Mouse (Mus musculus) lung, postnatal 4 days (tissue): ENCODE measurements around the gene Adck1.
"Not testable (repeated sequence)": the region's sequence is repeated elsewhere in the genome, so short reads cannot be mapped to it uniquely, and the experiment has no call there.

Source experiments
- DNase-seq, 2 experiments: peaks; one replicate each; pipeline ENCODE4 v3.0.0; 2021

Adck1 gene

DNA sequence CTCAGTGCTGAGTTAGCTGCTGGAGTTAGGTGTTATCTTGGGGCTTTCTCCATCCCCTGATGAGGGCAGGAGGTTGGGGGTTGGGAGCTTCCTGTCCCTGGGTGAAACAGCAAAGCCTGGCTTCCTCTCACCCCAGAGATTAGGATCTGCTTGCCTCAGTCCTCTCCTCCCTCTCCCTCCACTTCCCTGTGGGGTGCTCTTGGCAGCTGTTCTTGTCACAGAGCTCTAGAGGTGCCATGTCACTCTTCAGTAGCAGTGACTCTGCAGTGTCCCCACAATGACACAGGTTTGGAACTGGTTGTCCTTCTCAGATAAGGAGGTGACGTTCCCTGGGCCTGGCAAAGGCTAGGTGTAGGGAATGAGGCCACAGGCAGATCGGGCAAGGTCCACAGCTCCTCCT is 68.4 kb downstream of the Adck1 start:
- DNase-seq = no peak

DNA sequence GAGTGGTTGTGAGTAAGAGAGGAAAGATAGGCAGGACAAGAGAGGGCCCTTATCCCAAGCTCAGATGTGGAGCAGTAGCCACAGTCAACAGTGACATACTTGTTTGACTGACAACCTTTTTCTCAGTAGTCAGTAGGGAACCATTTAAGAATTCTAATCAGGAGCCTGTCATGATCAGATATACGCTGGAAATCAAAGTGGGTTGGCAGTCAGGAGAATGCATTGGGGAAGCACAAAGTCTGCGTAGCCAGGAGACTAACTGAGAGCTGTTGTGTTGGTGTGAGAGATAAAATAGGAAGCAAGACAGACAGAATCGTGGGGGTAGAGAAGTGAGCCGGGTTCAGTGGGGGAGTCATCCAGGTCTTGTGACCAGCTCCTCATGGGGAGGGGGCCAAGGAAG is 71.9 kb downstream of the Adck1 start:
- no peak for DNase-seq

DNA sequence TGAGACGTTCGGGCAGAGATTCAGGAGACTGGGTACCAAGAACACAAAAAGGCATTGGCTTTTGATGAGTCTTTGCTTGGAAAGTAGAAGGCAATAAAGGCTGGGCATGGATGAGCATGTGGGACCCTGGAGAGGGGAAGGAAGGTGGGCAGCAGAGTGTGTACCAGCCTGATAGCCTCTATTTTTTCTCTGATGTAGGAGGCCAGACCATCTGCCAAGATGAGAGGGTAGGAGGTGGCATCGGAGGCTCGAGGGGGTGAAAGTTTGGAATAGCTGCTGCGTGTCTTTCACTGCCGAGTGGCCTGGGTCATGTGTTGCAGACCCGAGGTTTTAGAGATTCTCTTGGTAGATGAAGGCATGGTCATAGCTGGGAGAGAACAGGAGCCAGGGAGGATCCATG is 72.8 kb downstream of the Adck1 start:
- DNase-seq = no peak

GRCm38 (mm10) chr12:88436962-88437750 is 76.8 kb downstream of the Adck1 start:
- DNase-seq = no peak

DNA sequence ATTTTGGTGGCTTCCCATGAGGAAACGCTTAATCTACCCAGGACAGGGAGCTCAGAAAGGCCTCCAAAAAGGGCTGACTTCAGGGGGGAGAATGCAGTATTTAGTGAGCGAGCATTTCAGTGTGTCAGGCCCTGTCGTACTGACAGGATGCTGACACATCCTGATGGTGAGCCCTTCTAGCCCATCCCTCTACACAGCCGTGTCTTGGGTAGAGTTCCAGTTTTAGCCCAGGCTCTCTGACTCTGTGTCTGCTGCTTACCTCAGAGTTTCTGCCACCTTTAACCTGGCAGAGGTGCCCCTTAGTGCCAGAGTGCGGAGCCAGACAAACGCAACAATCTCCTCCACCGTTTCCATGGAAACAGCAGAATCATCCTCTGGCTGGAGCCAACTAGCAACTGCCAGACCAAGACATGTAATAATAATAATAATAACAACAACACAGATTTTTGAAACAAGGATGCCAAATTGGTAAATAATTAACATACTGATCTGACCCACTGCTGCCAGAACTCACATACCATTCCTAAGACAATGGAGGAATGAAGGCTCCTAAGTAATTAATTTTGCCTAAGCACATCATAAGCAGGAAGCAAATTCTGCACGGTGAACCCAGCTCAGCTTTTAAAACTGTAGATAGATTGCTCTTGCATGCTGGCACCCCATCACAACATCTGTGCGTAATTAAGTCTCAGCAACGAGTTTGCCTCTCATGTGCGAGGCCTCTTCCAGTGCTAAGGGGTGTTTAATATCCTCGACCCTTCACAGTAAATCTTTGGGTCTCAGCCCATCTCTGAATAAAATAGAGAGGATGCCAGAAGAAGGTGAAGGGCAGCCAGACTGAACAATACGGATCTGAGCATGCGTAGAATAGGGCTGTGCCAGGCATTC is 81.8 kb downstream of the Adck1 start:
- DNase-seq = no peak

- peak; percentile 13 to 31 for DNase-seq
These were observed 83.7 kb downstream of the Adck1 start for GRCm38 (mm10) chr12:88444040-88444439.

DNA sequence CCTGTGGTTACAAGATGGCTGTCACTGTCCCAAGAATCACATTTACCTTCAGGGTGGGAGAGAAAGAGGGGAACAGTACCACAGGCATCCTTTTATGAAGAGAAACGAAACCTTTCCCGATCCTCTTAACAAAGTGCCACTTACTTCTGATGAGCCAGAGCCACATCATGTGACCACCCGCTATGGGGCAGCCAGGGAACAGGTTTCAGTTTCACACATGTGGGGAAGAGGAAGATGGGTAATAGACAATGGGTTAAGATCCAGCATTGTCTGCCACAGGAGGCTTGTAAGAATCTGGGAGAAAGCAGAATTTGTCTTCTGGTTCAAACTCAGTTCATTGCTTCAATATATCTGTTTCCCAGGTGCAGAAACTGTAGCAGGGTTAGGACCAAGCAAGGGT is 85.1 kb downstream of the Adck1 start:
- no peak for DNase-seq

- DNase-seq = no peak
These were observed 90.6 kb downstream of the Adck1 start for GRCm38 (mm10) chr12:88450658-88451563.

DNA sequence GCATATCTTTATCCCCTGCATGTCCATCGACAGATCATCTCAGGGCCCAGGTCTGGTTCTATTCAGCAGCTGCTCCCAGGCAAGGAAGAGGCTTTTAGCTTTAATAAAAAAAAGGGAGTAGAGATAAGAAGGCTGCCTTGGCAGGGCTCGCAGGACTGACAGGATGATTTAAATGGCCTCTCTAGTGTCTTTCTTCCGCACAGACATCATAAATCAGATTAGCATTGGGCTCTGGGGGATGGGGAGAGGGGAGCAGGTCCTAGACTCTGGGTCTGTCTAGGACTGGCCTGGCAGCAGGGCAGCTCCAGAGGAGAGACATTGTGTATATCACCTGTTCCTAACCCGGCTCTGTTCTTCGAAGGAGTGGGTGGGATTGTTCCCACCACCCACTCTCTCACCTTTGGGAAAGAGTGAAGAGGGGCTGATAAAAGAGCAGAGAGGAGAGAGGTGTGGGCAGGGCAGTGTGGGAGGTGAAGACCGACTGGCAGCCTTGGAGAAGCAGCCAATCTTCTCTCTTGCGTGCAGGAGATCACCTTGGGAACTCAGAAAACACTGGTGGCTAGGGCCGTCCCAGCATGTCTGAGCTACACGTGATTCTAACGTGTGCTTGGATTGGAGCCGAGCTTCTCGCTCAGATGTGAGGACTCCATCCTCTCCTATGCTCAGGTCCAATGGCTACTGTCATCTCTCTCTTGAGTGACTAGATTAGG is 94.5 kb downstream of the Adck1 start:
- no peak for DNase-seq

DNA sequence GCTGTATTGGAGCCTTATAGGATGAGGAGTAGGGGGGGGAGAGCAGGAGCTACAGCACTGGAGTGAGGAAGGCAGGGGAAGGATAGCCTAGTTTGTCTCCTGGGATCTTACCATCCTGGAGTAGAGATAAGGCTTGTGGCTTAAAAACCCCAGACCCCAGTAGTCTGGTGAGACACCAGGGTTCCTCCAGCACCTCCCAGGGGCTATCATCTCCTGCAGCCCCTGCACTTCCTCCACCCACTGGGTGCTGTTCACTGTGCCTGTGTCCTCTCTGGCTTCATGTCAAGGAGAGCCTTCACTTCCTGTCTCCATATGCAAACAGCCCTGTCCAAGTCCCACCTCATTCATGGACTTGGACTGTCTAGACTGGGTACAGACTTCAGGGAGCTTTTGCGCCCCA is 96.7 kb downstream of the Adck1 start:
- DNase-seq = no peak

DNA sequence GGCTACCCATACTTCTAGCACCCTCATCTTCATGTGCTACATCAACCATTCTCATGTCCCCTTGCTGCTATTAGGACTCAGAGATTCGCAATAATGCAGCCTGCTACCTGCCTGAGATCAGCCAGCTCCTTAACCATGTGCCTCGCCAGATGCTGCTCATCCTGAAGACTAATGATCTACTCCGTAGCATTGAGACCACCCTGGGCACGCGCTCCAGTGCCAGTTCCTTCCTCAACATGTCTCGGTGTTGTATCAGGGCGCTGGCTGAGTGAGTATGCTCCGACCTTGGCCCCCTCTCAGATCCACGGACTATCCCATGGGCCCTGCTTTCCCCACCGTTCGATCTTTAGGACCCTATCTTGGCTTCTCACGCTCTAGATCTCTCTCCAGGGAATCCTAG is 98.6 kb downstream of the Adck1 start:
- no peak for DNase-seq

- DNase-seq = no peak
These were observed 99.1 kb downstream of the Adck1 start for GRCm38 (mm10) chr12:88459461-88459860.

DNA sequence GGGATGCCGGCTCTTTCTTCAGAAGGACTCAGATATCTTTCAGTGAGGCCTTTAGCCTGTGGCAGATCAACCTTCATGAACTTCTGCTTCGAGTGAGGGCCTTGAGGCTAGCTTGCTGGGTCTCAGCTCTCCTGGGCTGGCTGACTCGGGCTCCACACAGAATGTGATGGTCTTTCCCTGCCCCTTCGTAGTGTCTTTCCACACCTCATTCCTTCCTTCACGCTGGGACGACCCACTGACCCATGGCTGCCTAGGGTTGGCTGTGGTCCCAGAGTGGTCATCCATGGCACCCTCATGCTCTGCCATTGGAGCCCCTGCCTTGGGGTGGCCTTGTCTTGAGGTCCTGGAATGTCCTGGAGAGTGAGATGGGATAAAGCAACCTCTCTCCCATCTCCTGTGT is 100.7 kb downstream of the Adck1 start:
- DNase-seq = no peak

- no peak for DNase-seq
These were observed 103.4 kb downstream of the Adck1 start for GRCm38 (mm10) chr12:88463588-88464290.

- no peak for DNase-seq
These were observed 106.4 kb downstream of the Adck1 start for GRCm38 (mm10) chr12:88466801-88467200.

DNA sequence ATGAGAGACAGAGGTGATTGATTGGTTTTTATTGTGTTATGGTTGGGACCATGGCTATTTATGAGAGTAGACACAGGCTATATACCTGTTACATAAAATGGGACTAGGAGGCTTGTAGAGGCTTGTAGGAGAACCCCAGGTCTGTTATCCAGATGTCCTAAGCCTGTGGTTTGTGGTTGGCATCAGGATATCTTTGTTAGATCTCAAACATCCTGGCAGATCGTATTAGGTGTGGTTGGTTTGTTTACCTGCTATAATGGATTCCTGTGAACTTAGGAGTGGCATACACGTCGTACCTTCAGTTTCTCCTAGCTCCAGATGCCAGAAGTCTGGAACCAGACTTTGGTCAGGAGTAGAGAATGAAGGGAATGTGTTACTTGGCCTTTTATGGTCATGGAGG is 106.9 kb downstream of the Adck1 start:
- DNase-seq = no peak

DNA sequence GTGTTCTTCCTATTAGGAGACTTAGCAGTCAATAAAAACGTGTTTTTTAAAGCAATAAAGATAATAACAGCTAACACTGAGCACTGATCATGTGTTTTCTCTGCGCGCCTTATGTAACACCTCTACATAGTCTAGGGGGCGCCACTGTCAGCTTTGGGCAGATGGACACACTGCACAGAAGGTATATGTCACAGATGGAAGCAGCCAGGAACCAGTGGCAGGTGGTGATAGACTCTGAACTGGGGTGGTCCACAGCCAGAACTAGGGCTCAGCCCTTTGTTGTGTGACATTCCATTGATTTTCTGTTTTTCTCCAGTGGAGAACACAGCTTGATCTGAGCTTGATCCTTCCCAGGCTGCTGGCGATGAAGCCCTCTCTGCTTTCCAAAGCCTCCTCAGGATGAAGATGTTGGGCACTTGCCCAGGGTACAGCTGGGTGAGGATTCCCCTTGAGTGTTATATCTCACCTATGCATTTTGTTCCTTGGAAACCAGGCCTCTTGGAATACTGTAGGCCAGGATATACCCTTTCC is 107.6 kb downstream of the Adck1 start:
- DNase-seq = no peak

DNA sequence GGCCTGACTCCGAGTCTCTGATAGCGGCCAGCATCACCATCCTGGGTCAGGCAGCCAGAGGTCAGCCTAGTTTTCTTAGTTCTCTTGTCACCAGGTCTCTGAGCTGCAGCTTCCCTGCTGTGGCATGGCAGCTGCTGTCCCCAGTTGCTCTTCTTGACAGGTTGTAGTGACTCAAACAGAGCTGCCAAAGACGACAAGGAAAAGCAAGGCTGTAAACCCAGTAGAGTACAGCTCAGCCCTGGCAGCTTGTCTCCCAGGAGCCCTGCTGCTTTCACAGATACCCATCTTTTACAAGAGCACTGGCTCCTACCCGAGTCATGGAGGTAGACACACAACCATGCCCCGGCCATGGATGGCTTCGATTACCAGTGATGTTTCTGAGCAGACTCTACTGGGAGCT is 108.3 kb downstream of the Adck1 start:
- DNase-seq = no peak

- not testable (repeated sequence) for DNase-seq
These were observed 111.5 kb downstream of the Adck1 start for GRCm38 (mm10) chr12:88471884-88472283.

DNA sequence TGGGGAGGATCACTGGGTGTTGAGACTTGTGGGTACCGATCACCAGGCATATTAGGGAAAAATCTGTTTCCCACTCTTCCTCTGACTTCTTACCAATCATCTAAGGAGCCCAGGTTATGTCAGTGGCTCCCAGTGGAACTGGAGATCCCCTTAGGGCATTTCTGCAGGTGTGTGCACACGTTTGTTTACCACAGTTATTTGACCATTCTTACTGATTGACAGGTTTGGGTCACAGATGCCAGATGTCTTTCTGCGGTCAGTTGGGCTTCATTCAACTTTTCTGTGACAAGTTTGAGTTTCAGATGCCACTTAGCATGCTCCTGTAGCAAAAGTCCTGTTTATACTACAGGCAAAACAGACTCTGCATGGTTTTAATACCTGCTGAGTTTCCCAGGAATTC is 112.5 kb downstream of the Adck1 start:
- no peak for DNase-seq

DNA sequence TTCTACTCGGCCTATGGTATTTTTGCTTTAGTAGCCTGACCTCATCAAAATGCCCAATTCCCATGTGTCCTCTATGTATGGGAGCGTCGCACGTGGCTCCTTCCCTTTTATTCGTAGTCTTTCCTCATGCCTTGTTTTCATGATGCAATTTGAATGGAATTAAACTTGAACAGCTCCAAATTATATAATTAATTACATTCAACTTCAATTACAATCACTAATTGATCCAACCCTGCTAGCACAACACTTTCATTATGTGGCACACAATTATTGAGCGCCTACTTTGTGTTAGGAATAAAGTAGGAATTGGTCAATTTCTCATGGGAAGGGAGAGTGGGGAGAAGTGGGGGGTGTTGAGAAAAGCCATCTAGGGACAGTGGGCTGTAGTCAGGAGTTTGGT is 113.4 kb downstream of the Adck1 start:
- no peak for DNase-seq

DNA sequence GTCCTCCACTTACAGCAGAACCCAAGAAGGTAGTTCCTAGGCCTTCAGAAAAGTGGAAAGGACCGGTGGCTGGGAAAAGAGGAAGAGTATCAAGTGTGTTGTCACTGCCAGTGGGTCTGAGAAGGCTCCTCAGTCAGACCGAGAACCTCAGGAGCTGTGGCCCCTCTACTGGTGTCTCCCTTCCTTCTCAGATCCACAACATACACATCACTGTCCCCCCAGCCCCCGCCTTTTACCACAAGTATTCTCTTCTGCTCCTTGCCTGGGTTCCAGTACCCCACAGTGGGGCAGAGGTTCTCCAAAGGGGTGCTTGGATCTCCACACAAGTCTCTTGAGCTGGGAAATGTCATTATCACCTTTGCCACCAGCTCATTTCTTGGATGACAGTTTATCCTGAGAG is 115.5 kb downstream of the Adck1 start:
- no peak for DNase-seq
